Mouse (Mus musculus) bone marrow, adult 2 months (tissue): Measurements from ENCODE around the gene Tom1l2. TPM values are rescaled to one million over a fixed set of nuclear protein-coding genes. Genes with fewer than 3 reads are reported as not detected.
A peak's percentile ranks its signal among the peaks of the same experiment; 100 is the strongest.

Experiments
- H3K27ac ChIP-seq: fragments of 200-500 bp; 2 replicates; pipeline ENCODE4 v1.5.1; 2012; ENCODE audit warnings: low read depth, mild to moderate bottlenecking, control low read depth, inconsistent platforms, low read length; ENCODE audit not compliant: control insufficient read depth, poor library complexity, insufficient read depth
- H3K4me1 ChIP-seq: fragments of 200-500 bp; 2 replicates; pipeline ENCODE4 v1.6.1; 2011; ENCODE audit warnings: low read length; ENCODE audit not compliant: control insufficient read depth, insufficient read depth
- H3K4me3 ChIP-seq: fragments of 200-500 bp; replicated peaks from 2 replicates; pipeline ENCODE3; 2011; ENCODE audit warnings: mild to moderate bottlenecking, low read depth, low read length, control low read depth; ENCODE audit not compliant: control insufficient read depth
- CTCF ChIP-seq: fragments of 200-500 bp; IDR thresholded peaks from 2 replicates; pipeline ENCODE4 v1.5.1; 2011; ENCODE audit warnings: low read length, control low read depth; ENCODE audit not compliant: control insufficient read depth, insufficient read depth
- POLR2A ChIP-seq: fragments of 200-500 bp; IDR thresholded peaks from 2 replicates; pipeline ENCODE4 v1.6.1; 2011; ENCODE audit warnings: low read depth, mild to moderate bottlenecking, control low read depth, low read length, borderline replicate concordance; ENCODE audit not compliant: control insufficient read depth
- WGBS: fragments of 180-500 bp; shearing (Covaris S2); methylation state at CpG from one replicate; pipeline ENCODE4 v1.1.7; 2018; 5-methylcytosine and 5-hydroxymethylcytosine counted together
- polyA plus RNA-seq: library from polyadenylated mRNA; stranded (reverse); fragments of >200 nt; gene quantifications from 2 replicates; pipeline ENCODE4 v1.2.4, GENCODE M21; 2011; ENCODE audit warnings: low replicate concordance; ENCODE audit not compliant: missing spikeins, insufficient read depth, insufficient read length

Gene Tom1l2
- polyA plus RNA-seq, 1 experiment: 14.1 TPM

DNA sequence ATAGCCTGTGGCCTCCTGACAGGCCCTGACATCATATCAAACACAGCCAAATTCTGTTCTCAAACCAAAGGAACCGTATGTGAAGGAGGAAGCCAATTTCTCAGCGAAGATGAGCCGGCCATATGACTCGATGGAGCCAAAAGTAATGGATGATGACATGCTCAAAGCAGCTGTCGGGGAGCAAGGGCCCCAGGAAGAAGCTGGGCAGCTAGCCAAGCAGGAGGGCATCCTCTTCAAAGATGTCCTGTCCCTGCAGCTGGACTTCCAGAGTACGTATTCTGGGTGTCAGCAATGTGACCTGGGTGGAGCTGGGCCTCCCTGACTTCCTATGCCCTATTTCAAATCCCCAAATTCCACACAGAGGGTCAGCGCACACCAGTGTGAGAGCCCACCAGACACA is 5.8 kb upstream of the Tom1l2 start:
- TF ChIP-seq POLR2A (no peak), CTCF (no peak)
- Histone ChIP-seq H3K27ac (no peak overlapping the region), H3K4me1 (no peaks in the 10 kb centered on the region), H3K4me3 (no peak overlapping the region)
- 65% methylated on average over 7 of the region's 7 CpGs for WGBS

DNA sequence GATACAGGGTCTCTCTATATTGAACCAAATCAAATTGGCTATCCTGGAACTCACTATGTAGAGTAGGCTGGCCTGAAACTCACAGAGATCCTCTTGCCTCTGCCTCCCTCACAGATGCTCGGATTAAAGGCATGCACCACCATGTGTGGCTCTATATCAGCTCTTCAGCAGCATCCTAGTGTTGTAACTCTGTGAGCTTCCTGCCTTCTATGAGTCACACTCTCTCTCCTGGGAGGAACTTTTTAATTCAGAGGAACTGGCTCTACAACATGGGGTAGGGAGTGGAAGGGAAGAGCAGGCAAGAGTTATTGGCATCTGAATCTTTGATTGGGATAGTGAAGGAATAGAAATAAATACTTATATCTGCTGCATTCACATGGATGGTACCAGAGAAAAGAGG is 4.4 kb upstream of the Tom1l2 start:
- Histone ChIP-seq H3K4me3 (no peak overlapping the region), H3K4me1 (0 out of 2 replicates have a peak, but pooled peaks cover under 1% of the 10 kb centered on the region), H3K27ac (no peak overlapping the region)
- 30% methylated on average over 1 of the region's 1 CpGs for WGBS
- TF ChIP-seq POLR2A (no peak), CTCF (no peak)

DNA sequence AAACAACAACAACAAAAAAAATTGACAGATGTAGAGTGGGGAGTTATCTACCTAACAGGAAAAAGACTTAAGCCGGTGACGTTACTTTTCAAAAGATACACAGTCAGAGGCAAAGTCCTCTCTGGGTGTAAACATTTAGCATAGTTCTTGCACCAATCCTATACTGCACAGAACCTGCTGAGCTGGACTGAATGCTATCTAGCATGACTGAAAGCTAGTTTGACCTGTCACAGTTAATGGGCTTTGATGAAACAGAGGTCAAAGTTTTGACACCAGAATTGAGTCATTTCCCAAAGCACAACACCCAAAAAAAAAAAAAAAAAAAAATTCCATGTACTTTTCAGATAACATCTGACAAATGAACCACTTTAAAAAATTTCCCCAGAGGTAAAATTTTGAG is 3.2 kb upstream of the Tom1l2 start:
- H3K27ac ChIP-seq: no peak overlapping the region

DNA sequence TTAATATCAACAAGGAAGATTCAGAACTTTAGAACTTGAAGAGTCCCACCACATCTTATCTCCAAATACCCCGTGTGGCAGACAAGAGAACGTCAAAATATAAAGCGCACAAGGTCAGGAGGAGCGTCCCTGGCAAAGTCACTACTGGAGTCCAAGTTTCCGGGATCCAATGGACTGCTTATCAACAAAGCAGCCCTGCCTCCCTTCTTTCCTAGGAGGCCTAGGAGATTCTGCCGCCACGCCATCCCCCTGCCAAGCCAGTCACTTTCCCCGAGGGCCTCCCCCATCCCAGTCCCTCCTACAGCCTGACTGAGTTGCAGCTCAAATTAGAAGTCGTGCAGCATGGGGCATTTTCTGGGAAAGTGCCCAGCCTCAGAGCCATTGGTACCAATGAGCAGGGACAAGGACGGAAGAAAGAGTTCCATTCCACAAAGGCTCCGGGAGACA is 757 bp downstream of the Tom1l2 start:
- Histone ChIP-seq H3K4me3 (peak overlapping the region; percentile 79), H3K4me1 (peaks cover 1% of the 10 kb centered on the region; the same call in 1 of the 2 replicates), H3K27ac (no peak overlapping the region; the same call in 1 of the 2 replicates)
- 33% methylated on average over 11 of the region's 11 CpGs for WGBS
- TF ChIP-seq POLR2A: no peak

More for the DNA sequence above, 3.2 kb upstream of the Tom1l2 start:
- peaks cover 1% of the 10 kb centered on the region; the same call in 1 of the 2 replicates for H3K4me1 ChIP-seq
- WGBS: 94% methylated on average over 2 of the region's 2 CpGs
- H3K4me3 ChIP-seq: no peak overlapping the region
- TF ChIP-seq POLR2A (no peak), CTCF (no peak)

DNA sequence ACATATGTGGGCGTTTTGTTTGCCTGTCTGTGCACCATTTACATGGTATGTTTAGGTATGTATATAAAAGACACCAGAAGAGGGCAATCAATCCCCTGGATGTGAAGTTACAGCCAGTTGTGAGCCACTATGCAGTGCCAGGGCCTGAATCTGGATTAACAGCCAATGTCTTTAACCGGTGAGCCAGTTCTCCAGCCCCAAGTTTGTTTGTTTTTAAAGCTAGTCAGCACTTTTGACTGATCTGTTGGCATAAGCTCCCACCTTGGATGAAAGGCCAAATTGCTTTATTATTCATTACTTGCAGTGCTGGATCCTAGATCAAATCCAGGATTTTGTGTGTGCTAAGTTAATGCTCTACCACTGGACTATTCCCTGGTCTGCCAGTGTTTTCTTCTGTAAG is 1.3 kb downstream of the Tom1l2 start:
- WGBS: 67% methylated on average over 2 of the region's 2 CpGs
- Histone ChIP-seq H3K4me1 (peaks cover 1% of the 10 kb centered on the region; the same call in 1 of the 2 replicates), H3K27ac (no peak overlapping the region), H3K4me3 (no peak overlapping the region)
- no peak for TF ChIP-seq POLR2A
- no peak for TF ChIP-seq CTCF

DNA sequence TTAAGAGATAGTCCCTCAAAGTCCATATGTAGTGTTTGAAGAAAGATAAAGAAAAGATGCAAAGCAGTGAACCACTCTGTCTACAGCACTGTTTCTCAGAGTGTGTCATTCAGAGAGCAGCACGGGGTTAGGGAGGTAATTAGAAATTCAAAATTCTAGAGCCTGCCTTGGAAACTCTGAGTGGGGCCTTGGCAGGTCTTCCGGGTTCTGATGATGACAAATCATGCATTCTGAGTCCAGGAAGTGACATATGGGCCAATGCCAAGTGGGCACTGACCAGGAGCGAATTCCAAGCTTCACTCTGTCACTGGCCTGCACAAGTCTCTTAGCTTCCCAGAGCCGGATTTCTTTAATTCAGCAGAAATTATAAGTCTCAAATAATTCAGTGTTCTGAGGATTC is 6.2 kb downstream of the Tom1l2 start:
- H3K27ac ChIP-seq: no peak overlapping the region

DNA sequence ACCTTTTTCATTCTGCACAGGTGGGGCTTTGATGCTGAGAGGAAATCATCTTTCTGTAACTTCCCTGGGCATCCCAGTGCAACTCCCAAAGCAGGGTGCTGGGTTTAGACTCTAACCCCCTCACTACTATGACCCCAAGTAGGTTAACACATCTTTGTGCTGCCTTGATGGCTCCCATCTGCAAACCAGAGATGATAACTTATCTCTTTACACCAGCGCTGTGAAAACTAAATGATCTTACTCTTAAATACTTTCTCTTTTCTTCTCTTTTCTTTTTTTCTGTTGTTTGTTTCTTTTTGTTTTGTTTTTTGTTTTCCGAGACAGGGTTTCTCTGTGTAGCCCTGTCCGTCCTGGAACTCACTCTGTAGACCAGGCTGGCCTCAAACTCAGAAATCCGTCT is 6.8 kb downstream of the Tom1l2 start:
- WGBS: 80% methylated on average over 4 of the region's 4 CpGs
- no peak for TF ChIP-seq CTCF
- no peak for TF ChIP-seq POLR2A
- H3K4me3 ChIP-seq: no peak overlapping the region
- no peaks in the 10 kb centered on the region for H3K4me1 ChIP-seq
- no peak overlapping the region for H3K27ac ChIP-seq

More for the DNA sequence above, 6.2 kb downstream of the Tom1l2 start:
- 66% methylated on average over 4 of the region's 4 CpGs for WGBS
- no peak overlapping the region for H3K4me3 ChIP-seq
- H3K4me1 ChIP-seq: no peaks in the 10 kb centered on the region
- no peak for TF ChIP-seq CTCF
- TF ChIP-seq POLR2A: no peak

DNA sequence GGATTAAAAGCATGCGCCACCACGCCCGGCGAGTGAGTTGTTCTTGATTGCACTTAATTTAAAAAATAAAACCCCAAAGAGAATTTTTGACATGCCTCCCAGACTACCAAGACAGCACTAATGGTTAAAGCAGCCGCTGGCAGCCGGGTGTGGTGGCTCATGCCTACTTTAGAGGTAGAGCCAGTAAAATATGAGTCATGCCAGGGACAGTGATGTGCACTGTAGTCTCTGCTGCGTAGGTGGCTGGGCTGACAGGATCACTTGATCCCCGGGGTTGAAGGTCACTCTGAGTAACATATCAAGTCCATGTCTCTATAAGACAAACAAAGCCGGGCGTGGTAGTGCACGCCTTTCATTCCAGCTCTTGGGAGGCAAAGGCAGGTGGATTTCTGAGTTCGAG is 13.3 kb downstream of the Tom1l2 start:
- Histone ChIP-seq H3K27ac (no peak overlapping the region), H3K4me3 (no peak overlapping the region), H3K4me1 (no peaks in the 10 kb centered on the region; the same call in 1 of the 2 replicates)
- TF ChIP-seq CTCF (no peak), POLR2A (no peak)
- 84% methylated on average over 12 of the region's 12 CpGs for WGBS

DNA sequence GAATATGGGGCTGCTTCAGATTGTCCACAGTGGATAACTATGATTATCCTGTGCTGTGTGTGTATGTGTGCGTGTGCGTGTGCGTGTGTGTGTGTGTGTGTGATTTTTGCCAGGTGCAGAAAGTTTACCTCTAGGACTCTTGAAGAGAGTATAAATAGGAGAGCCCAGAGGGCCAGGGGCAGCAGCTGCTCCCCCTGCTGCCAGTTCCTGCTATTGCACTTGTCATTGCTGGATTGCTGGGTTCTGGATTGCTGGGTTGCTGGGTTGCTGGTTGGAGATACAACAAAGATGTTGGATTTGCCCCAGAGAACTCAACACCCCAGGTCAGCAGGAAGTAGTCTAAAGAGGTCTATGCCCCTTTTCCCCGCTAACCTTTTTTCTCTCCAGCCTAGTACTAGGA is 14.4 kb downstream of the Tom1l2 start:
- H3K4me1 ChIP-seq: no peaks in the 10 kb centered on the region; the same call in 1 of the 2 replicates
- 80% methylated on average over 4 of the region's 4 CpGs for WGBS
- no peak overlapping the region for H3K27ac ChIP-seq
- H3K4me3 ChIP-seq: no peak overlapping the region
- TF ChIP-seq CTCF (peak; percentile 62), POLR2A (no peak)
